12 mouse cellular contexts compared by ENCODE assay signal in the genomic region with DNA sequence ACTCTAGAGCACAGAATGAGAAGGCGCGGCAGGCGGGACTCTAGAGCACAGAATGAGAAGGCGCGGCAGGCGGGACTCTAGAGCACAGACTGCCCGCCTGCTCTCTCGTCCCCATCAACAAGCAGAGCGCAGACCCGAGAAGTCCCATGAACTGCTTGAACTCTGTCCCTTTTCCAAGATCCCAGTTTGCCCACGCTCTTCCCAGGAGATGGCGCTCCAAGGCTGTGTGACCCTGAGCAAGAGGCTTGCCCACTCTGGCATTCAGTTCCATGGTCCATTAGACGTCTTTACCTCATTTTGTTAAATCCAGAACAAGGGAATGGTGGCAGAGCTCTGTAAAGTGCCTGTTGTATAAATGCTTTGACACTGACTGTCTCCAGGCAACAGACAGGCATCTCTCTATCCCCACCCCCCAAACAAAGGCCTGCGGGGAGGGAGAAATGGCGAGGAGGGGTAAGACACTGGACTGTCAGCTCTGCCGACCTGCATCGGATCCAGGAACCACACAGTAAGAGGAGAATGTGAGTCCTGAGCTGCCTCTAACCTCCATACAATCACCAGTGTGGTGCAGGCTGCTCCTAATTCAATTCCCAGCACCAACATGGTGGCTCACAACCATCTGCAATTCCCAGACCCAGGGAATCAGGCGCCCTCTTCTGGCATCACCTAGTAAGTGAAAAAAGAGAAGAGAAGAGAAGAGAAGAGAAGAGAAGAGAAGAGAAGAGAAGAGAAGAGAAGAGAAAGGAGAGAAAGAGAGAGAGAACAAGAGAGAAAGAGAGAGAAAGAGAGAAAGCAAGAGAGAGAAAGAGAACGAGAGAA.
DNase-seq lines count a peak whose midpoint lies in the region; ATAC-seq and TF ChIP-seq lines count a peak whose summit lies in the region.
"Had no signal": no experiment of that assay in that cellular context is flagged by ENCODE, and none has a peak within 500 bp of the region (broad histone marks: within the 10 kb centered on the region; RNA-seq: fewer than 3 reads in every experiment).

No protein-coding gene starts in this region.

- peaks cover 5% of the 10 kb centered on the region; the same call in 1 of the 2 replicates for H3K36me3 ChIP-seq in E14TG2a.4 (ENCODE audit: insufficient read depth, low read length)
- H3K36me3 ChIP-seq in embryonic facial prominence, embryonic 10.5 days (replicated peaks): peaks cover 27% of the 10 kb centered on the region
- H3K36me3 ChIP-seq in hindbrain, embryonic 16.5 days (ENCODE audit: control insufficient read depth, insufficient read depth, low read length): peaks cover 20% of the 10 kb centered on the region

- no peak for TF ChIP-seq POLR2A in cerebellum, adult 2 months (IDR thresholded peaks at IDR 0.05; ENCODE audit: borderline replicate concordance, insufficient read depth, low read length)

- WGBS in cerebellum, adult 2 months: 21% methylated on average over 19 of the region's 19 CpGs
- 55% methylated on average over 19 of the region's 19 CpGs for WGBS in embryonic facial prominence, embryonic 10.5 days
- 28% methylated on average over 19 of the region's 19 CpGs for WGBS in hindbrain, embryonic 16.5 days

- no peak overlapping the region for H3K4me3 ChIP-seq in cerebellum, adult 2 months (replicated peaks; ENCODE audit: insufficient read depth, low read depth, low read length)
- H3K4me3 ChIP-seq in E14TG2a.4 (replicated peaks; ENCODE audit: low read length): peak overlapping the region; percentile 26; the same call in 1 of the 2 replicates
- no peak overlapping the region for H3K4me3 ChIP-seq in embryonic facial prominence, embryonic 10.5 days
- H3K4me3 ChIP-seq in hindbrain, embryonic 16.5 days (ENCODE audit: low read length): no peak overlapping the region
- H3K4me3 ChIP-seq: embryonic facial prominence, embryonic 15.5 days had no signal

- H3K9me3 ChIP-seq in E14TG2a.4 (ENCODE audit: low read length): no peaks in the 10 kb centered on the region
- H3K9me3 ChIP-seq in embryonic facial prominence, embryonic 10.5 days: peaks cover 4% of the 10 kb centered on the region; the same call in 1 of the 2 replicates
- H3K9me3 ChIP-seq in hindbrain, embryonic 16.5 days (ENCODE audit: control insufficient read depth, low read length): no peaks in the 10 kb centered on the region
- H3K9me3 ChIP-seq: embryonic facial prominence, embryonic 15.5 days had no signal

- no peak overlapping the region for H3K9ac ChIP-seq in hindbrain, embryonic 16.5 days (ENCODE audit: low read depth, low read length)
- H3K9ac ChIP-seq: embryonic facial prominence, embryonic 15.5 days had no signal

- ATAC-seq in hindbrain, embryonic 16.5 days: peak; percentile 54
- ATAC-seq: Patski had no signal

- DNase-seq in cerebellum, adult 2 months: no peak
- DNase-seq in cerebellum, postnatal 4 days (ENCODE audit: low spot score in 2 of 2): no peak
- no peak for DNase-seq in embryonic facial prominence, embryonic 10.5 days (ENCODE audit: low spot score)
- no peak for DNase-seq in adrenal gland, adult 8-10 months
- no peak for DNase-seq in urinary bladder, postnatal 25 days (ENCODE audit: low spot score)
- no peak for DNase-seq in layer of hippocampus, adult 11-12 months (ENCODE audit: low spot score)
- DNase-seq: heart, adult 11 months had no signal

- H3K4me2 ChIP-seq in hindbrain, embryonic 16.5 days (ENCODE audit: low read length): 0 out of 2 replicates have a peak overlapping the region, but pooled peaks have one; percentile 1
- H3K4me2 ChIP-seq: embryonic facial prominence, embryonic 15.5 days; liver, embryonic 11.5 days had no signal

- peak; percentile 66; the same call in 1 of the 2 replicates for TF ChIP-seq CTCF in cerebellum, adult 2 months (IDR thresholded peaks at IDR 0.05; ENCODE audit: borderline replicate concordance, insufficient read depth, low read depth, low read length)
- peak; percentile 21 for TF ChIP-seq CTCF in E14TG2a.4 (conservative IDR thresholded peaks at IDR 0.05; ENCODE audit: low read length)

- H3K27ac ChIP-seq in cerebellum, adult 2 months (ENCODE audit: insufficient read depth, low read length): peak overlapping the region; percentile 89
- 0 out of 2 replicates have a peak overlapping the region, but pooled peaks have one; percentile 14 for H3K27ac ChIP-seq in embryonic facial prominence, embryonic 10.5 days (replicated peaks)
- peak overlapping the region; percentile 80 for H3K27ac ChIP-seq in hindbrain, embryonic 16.5 days (ENCODE audit: low read depth, low read length)
- H3K27ac ChIP-seq: embryonic facial prominence, embryonic 15.5 days had no signal

- peaks cover 57% of the 10 kb centered on the region for H3K4me1 ChIP-seq in cerebellum, adult 2 months (ENCODE audit: control insufficient read depth, insufficient read depth, low read length)
- H3K4me1 ChIP-seq in E14TG2a.4 (replicated peaks; ENCODE audit: low read depth, low read length): peaks cover 77% of the 10 kb centered on the region
- peaks cover 22% of the 10 kb centered on the region for H3K4me1 ChIP-seq in embryonic facial prominence, embryonic 10.5 days
- peaks cover 13% of the 10 kb centered on the region for H3K4me1 ChIP-seq in hindbrain, embryonic 16.5 days (ENCODE audit: control insufficient read depth, insufficient read depth, low read depth, low read length)
- H3K4me1 ChIP-seq: embryonic facial prominence, embryonic 15.5 days had no signal

- no peaks in the 10 kb centered on the region for H3K27me3 ChIP-seq in cerebellum, adult 2 months (ENCODE audit: control insufficient read depth, insufficient read depth, low read length)
- peaks cover 18% of the 10 kb centered on the region for H3K27me3 ChIP-seq in E14TG2a.4 (ENCODE audit: insufficient read depth, low read length)
- peaks cover 17% of the 10 kb centered on the region; the same call in 1 of the 2 replicates for H3K27me3 ChIP-seq in embryonic facial prominence, embryonic 10.5 days (replicated peaks; ENCODE audit: low read depth, poor library complexity, severe bottlenecking)
- no peaks in the 10 kb centered on the region for H3K27me3 ChIP-seq in hindbrain, embryonic 16.5 days (replicated peaks; ENCODE audit: control insufficient read depth, insufficient read depth, low read length)
- H3K27me3 ChIP-seq: embryonic facial prominence, embryonic 15.5 days; Patski had no signal

Comparison
In these comparisons a context has a peak if more than half of its experiments do, and no peak if none do; other contexts are left out.
1. H3K27ac ChIP-seq: peak in every context shown above with its lines; median percentile 89 in cerebellum, adult 2 months; 80 in hindbrain, embryonic 16.5 days; 14 in embryonic facial prominence, embryonic 10.5 days.